Mouse (Mus musculus): ENCODE measurements around the gene Hs3st2.

DNA sequence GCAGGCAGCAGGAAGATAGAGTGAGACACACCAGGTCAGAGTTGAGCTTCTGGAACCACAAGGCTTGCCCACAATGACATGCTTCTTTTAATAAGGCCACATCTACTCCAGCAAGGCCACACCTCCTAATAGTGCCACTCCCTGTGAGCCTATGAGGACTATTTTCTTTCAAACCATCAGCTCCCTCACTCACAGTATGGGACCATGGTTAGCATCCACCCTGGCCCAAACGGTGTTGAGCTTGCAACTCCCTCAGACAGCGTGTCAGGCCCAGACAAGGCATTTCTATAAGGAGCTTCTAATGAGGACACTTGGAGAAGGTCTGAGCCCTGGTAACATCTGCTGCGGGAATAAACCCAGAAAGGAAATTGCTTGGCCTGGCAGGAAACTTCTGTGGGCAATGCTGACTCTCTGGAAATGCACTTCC is 125.5 kb downstream of the Hs3st2 start:
- no peak for TF ChIP-seq CTCF (IDR thresholded peaks at IDR 0.05; ENCODE audit: control insufficient read depth, insufficient read depth, low read length)
- no peak for TF ChIP-seq POLR2A (IDR thresholded peaks at IDR 0.05; ENCODE audit: borderline replicate concordance, control insufficient read depth, low read depth, low read length)

All from bone marrow, adult 2 months (tissue).